Mouse (Mus musculus) right cerebral cortex, adult 18-20 months (tissue): ENCODE data around the gene Fabp3.
A peak's percentile ranks its signal among the peaks of the same experiment; 100 is the strongest.

Experiments used
- DNase-seq: peaks from one replicate; pipeline ENCODE4 v3.0.0; 2022; ENCODE audit warnings: mixed read lengths

The Fabp3 gene

GRCm38 (mm10) chr4:130308231-130309081 lies at the start of gene Fabp3, which contains the start of gene Gm10570:
TSS of gene Fabp3 (plus strand) at chr4:130308595.
TSS of gene Gm10570 (minus strand) at chr4:130308674.
- DNase-seq = peak; percentile 84

DNA sequence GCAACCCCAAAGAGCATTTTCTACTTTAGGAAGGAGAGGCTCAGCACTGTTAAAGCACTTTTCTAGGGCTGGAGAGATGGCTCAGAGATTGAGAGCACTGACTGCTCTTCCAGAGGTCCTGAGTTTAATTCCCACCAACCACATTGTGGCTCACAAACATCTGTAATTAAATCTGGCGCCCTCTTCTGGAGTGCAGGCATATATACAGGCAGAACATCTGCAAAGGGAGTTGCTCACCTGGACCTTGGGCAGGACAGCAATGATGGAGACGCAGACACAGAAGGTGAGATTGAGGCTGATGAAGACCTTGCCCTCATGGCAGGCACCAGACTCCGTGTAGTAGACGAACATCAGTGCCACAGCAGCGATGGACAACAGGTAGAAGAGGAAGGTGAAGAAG lies 48.0 kb upstream of the Fabp3 start:
- no peak for DNase-seq

DNA sequence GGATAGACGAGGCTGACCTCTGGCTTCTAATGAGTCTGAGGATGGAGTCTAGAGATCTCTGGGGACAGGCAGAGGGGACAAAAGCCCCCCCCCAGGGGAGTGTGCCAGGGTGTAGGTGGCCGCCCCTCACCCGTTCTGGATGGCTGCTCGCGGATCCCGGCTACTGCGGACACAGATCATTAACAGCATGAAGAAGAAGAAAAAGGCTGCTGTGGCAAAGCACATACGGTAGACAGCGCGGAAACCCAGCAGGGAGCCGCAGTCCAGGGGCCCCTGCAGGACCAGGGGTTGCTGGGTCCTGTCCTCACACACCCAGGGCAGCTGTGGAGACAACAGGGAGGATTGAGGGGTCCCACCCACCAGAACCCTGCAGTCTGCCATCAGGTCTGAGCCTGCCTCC lies 44.3 kb upstream of the Fabp3 start:
- DNase-seq = no peak

DNA sequence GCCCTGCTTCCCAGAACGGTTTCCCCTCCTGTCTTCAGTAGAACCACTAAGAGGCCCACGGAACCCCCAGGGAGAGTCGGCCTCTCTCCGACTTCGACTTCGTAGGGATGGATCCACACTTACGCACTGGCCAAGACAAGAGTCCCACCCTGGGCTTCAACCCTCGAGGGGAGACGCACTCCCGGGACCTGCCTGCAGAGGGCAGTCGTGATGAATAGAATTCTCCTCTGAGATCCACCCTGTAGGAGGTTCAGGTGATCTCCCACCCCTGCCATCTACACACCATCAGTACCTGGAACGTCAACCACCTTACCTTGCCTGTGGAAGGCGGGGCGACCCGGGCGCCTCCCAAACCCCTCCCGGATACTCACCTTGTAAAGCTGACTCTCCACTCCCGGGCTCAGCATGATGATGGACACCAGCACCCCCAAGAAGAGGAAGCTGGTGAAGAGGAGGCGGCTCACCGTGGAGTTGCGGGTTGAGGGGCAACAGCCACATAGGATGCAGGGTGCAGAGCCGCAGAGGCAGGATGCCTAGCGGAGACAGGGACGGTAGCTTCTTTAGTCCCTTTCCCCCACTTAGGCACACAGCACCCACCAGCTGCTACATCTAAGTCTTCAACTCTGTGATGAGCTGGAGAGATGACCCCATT lies 43.6 kb upstream of the Fabp3 start:
- peak; percentile 61 for DNase-seq

GRCm38 (mm10) chr4:130266601-130267000 lies 41.8 kb upstream of the Fabp3 start:
- DNase-seq = no peak

DNA sequence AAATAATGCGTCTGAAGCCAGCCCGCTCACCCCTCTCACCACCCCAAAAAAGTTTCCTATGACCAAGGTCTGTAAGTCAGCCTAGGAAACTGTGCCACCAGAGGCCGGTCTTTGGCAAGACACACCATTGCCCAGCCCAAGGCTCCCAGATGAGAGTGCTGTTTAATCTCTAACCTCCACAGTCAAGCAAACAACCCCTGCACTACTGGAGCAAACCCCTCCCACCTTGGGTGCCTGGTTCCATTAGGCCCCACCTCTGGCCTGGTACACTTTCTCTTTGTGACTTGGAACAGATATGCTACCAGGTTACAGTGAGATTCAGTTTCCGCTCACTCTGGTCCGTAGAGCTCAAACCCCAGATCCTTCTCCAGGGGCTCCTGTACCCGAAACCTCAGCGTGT lies 41.3 kb upstream of the Fabp3 start:
- DNase-seq = no peak

- no peak for DNase-seq
Observed at GRCm38 (mm10) chr4:130268736-130269135, 39.7 kb upstream of the Fabp3 start.

DNA sequence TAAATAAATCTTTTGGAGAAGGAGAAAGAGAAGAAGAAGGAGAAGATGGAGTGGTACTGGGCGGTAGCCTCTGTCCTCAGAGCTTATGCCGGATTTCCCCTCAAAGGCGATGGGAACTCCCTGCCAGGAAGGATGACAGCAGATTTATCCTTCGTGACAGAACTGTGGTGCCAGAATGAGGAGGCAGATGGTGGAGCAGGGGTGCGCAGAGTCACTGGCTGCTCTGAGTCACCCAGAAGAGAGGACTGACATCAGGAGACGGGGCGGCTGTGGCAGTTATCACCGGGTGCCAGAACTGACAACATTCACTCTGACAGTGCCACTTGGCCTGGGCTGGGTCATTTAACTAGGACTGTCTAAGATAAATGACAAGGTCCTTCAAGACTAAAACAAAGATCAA lies 38.3 kb upstream of the Fabp3 start:
- peak; percentile 91 for DNase-seq

DNA sequence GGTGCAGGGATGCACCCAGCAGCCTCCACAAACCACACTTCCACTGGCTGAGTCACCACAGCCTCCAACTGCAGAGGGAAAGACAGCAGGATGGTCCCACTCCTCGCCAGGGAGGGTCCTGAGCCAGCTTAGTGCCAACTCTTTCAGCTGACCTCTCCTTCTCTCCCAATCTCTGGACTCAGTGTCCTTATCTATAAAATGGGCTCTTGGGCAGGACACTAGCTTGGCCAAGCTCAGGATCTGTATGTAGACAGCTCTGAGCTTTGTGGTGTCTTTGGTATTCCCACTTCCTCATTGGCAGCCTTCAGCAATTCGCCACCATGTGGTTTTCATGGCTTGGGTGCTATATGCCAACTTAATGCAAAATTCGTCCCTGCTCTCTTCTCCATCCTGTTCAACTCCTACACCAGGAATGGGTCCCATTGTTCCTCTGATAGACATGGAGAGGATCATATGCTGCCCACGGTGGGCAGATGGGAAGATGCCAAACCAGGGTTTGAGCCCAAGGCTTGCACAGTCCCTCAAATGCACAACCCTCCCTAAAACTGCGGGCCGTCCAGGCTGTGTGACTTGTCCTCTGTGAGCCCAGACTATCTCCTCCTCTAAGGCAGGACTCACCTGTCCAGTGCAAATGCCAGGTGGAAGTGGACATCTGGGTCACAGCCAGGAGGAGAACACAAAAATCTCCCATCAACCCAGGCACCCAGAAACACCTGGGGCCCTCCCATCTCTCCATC lies 37.6 kb upstream of the Fabp3 start:
- peak; percentile 74 for DNase-seq

DNA sequence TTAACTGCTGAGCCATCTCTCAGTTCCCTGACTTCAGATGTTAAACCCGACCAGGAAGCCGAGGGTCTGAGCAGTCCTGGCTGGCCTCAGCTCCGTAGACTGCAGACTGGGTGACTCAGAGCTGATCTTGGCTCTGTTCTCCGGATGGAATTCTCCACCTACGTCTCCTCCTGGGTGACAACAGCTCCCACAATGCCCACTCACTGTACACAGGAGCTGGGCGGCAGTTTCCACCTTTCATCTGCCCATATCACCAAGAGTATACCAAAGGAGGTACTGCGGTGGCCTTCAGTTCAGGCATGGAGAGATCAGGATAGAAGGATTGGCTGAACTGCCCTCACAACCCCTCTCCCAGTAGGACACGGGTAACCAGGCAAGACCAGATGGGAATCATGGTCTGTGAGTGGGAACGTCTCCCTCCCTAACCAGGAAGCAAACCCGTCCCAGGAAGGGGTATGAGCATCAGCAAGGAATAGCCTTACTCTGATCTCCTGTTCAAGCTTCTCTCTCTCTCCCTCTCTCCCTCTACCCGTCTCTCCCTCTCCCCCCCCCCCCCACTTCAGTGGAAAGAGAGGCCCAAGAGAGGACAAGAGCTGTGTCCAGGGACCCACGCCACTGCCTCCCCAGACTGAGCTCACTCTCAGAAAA lies 34.6 kb upstream of the Fabp3 start:
- peak; percentile 84 for DNase-seq

DNA sequence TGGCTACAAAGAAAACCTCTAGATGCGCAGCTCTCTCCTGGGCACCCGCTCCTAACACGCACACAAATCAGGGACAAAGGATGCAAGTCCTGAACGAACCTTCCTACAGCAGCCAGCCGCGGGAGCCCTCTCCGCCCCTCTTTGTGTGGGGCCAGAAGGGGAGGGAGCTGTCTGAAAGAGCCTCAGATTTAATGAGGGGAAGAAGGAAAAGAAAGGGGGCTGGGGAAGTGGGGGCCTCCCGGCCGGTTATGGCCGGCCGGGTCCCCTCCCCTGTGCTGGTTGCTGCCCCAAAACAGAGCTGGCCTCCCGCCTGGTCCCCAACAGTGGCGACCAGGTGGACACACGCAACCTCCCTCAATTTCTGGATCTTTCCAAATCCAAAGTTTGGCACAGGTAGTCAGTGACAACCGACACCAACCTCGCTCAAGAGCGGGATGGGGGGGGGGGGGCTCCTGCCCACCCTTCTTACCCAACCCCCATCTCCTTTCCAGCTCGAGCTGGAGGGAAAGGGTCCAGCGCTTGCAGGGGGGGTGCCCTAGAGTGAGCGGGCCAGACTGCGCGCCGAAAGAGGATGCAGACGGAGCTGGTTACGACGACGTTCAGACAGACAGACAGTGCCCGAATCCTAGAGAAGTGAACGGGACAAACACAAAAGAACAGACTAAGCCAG lies 33.9 kb upstream of the Fabp3 start:
- no peak for DNase-seq

DNA sequence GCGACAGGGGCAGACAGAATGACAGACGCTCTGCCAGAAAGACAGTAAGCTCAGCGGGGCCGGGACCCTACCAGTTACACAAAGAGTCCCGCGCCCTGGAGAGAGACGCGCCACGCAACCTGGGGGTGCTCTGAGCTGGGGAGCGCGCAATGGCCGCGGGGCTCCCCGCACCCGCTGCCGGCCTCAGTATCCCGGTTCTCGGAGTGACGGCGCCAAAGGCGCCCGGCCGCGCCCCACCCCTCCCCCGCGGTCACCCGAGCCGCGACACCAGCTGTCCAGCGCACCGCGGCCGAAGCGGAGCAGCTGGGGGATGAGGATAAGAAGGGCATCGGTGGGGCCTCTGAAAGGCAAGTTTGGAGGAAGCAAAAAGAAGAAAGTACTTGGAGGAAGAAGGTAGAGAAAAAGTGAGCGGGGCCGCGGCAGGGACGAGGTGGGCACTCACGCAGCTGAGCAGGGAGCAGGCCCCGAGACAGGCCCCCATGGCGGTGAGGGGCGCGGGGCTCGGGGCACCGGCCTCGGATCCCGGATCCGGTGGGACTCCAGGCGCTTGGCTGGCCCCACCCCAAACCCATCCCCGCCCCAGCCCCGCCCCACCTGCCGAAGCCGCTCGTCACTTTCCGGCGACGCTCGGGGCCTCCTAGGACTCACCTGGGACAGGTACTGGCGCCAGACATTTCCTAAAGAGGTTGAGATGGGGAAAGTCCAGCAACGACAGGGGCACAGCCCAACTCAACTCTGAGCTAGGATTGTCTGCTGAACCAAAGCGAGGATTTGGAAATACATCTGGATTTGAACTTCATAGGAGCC lies 33.2 kb upstream of the Fabp3 start:
- no peak for DNase-seq

DNA sequence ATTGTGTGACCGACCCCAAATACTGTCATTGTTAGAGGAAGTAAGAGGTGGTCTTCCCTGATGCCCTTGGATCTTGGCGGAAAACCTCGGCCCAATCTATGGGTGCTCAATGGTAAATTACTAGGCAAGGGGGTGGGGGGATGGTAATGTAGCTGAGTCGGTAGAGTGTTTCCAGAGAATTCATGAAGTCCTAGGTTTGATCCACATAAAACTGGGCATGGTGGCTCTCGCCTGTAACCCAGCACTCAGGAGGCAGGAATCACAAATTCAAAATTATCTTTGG lies 32.6 kb upstream of the Fabp3 start:
- no peak for DNase-seq

- no peak for DNase-seq
Observed at GRCm38 (mm10) chr4:130276573-130277176, 31.7 kb upstream of the Fabp3 start.

DNA sequence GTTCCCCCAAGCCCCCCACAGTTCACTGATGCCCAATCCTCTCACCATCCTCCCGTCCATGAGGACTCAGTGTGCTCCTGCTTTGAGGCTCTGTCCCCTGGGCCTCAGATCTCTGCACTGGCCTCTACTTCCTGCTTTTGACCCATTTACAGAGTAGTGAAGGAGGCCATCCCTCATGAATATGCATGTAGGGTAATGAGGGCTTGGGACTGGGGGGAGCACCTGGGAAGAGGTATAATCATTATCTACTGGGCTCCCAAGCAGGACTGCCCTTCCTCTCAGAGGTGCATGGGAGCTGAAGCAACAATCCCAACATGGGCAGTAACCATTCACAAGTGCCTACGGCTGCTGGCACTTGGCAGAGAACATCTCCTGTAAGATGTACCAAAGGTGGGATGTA lies 29.3 kb upstream of the Fabp3 start, which contains the start of gene Serinc2:
TSS of gene Serinc2 (minus strand) at position 101 of the 400 bp plus-strand sequence.
- DNase-seq = no peak

DNA sequence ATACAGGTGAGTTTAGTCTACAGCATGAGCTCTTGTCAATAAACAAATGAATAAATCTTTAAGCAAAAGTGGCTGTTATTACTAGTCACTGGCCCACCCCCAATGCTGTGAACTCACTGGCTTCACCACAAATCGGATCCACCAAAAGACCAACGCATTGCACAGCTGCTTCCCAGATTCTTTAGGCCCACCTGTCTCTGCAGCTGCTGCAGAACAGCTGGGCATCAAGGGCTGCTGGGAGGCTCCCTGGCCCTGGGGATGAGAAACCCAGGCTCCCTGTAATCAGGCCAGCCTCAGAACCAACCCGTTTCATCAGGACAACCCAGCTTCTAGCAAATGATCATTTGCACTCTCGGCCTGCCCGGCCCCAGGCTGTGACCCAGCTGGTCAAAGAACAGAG lies 25.5 kb upstream of the Fabp3 start:
- no peak for DNase-seq

GRCm38 (mm10) chr4:130283826-130284225 lies 24.6 kb upstream of the Fabp3 start:
- no peak for DNase-seq

GRCm38 (mm10) chr4:130286531-130286930 lies 21.9 kb upstream of the Fabp3 start:
- no peak for DNase-seq

DNA sequence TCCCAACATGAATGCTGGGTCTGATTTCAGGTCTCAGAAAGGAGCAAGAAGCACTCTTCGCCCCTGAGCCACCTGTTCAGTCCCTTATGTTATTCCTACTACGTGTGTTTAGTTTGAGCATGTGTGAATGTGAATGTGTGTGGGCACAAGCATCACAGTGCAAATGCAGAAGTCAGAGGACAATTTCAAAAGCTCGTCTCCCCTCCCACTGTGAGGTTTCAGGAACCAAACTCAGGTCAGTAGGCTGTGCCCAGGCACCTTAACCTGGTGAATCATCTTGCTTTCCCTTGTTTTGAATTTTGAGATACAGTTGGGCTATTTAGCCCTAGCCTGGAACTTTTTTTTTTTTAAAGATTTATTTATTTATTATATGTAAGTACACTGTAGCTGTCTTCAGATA lies 18.6 kb upstream of the Fabp3 start:
- no peak for DNase-seq

DNA sequence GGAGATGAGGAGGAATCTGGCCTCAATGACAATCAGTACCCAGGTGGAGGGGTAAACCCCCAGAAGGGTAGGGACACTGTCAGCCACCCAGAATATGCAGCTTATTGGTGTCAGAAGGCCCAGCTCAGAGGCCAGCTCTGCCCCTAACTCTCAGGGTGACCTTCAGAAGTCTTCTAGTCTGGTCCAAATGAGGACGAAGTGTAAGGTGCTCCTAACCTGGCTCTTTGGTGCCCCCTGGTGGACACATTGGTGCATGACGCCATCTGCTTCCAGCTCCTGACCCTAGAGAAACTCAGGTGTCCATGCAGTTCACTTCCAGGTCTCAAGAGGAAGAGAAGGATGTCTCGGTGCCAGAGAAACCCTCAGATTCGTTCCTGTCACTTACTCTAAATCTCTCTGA lies 16.1 kb upstream of the Fabp3 start:
- DNase-seq = peak; percentile 61

DNA sequence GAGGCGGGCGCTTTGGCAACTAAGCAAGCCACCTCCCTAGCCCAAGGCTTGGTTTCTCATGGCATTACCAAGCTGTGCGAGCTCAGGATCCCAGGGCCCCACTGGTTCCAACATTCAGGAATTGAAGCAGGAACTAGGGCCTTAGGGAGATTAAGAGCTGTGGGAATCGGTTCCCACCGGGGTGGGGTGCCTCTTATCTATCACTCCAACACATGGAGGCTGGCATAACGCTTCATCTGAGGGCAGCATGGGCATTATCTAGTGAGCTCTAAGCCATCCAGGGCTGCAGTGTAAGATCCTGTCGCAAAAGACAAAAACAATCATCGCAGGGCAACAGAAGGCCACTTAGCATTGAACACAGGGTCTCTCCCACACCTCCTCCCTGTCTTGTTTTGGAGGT lies 13.9 kb upstream of the Fabp3 start:
- DNase-seq = no peak
